Mouse (Mus musculus) splenic B cell, adult 2 months (primary cell): ENCODE measurements at regions not wholly inside any gene's neighbourhood (a gene's known extent, or its start where the extent isn't known, plus 50 kb on each side); places are given as distances from the start of the nearest gene placed in this dataset.

Experiments
- DNase-seq: peaks from one replicate; pipeline ENCODE4 v3.0.0-alpha.2; 2011; ENCODE audit warnings: low read depth, low spot score
- H3K27me3 ChIP-seq: 2 replicates; pipeline ENCODE4 v1.6.1; 2012; ENCODE audit warnings: mild to moderate bottlenecking, low read length, moderate library complexity, mixed read lengths; ENCODE audit not compliant: control insufficient read depth, poor library complexity, insufficient read depth, severe bottlenecking
- H3K36me3 ChIP-seq: 2 replicates; pipeline ENCODE4 v1.6.1; 2012; ENCODE audit warnings: mild to moderate bottlenecking, low read length, moderate library complexity, mixed read lengths; ENCODE audit not compliant: control insufficient read depth, poor library complexity, insufficient read depth, severe bottlenecking

GRCm38 (mm10) chr16:30145465-30146207 lies 81.5 kb downstream of the Hes1 start:
- DNase-seq, result peak; percentile 75
- no peaks in the 10 kb centered on the region for H3K36me3 ChIP-seq
- no peaks in the 10 kb centered on the region for H3K27me3 ChIP-seq

DNA sequence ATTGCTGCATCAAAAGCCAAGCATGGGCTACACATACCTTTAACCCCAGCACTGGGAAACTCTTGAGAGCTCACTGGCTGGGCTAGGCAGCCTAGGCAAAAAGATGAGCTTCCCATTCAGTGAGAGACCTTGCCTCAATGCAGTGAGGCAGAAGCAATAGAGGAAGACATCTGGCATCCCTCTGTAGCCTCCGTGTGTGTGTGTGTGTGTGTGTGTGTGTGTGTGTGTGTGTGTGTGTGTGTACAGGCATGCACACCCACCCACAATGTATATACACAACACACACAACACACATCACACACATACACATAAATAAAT lies 82.0 kb downstream of the Hes1 start:
- H3K36me3 ChIP-seq, result no peaks in the 10 kb centered on the region
- no peaks in the 10 kb centered on the region for H3K27me3 ChIP-seq
- DNase-seq, result peak; percentile 11

DNA sequence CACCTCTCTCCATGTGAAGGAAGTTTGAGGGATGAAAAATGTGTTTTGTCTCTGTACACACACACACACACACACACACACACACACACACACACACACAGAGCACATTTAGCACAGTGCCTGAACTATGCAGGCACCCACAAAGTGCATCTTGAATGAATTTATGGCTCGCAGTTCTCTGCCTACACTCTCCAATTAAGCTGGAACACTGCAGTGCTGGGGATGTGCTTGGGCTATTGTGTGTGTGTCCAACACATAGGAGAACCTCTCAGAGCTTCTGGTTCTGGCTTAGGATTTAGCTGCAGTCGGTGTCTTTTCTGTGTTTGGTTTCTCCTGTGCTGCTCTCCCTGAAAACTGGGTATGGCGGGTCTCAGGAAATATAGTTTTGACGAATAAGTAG lies 83.1 kb downstream of the Hes1 start:
- DNase-seq, result no peak
- Histone ChIP-seq H3K36me3 (no peaks in the 10 kb centered on the region), H3K27me3 (no peaks in the 10 kb centered on the region)

DNA sequence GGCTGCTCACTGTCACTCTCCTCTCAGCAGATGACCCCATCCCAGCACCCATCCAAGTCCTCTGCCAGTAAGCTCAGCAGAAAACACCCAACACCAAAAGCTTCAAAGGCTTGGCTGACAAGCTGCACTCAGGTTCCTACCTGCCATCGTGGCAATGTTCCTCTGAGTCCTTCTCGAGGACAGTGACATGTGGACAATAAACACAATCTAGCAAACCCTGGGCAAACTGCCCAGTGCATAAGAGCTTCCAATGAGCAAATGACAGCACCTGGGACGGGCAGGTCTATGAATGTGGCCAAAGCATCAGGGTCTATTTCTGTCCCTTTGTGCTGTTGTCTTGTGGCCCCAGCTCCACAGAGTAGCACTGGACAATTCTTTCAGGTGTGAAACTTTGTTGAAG lies 86.9 kb downstream of the Hes1 start:
- Histone ChIP-seq H3K27me3 (no peaks in the 10 kb centered on the region), H3K36me3 (no peaks in the 10 kb centered on the region)
- DNase-seq, result no peak

DNA sequence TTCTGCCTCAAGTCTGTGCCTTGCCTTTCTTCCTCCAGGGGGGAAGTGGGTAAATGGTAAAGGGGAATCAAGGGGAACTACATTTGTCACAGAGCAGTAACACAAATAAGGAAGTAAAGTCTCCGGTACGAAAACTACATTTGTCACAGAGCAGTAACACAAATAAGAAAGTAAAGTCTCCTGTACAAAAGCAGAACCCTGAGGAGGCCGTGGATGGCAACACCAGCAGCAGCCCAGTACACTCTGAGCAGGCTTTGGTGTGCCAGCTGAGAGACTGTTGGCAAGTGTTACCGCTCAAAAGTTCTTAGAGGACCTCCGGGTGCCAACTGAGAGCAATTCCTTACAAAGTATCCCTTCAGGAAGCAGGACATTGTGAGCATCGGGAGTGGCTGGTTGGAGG lies 90.9 kb downstream of the Hes1 start:
- H3K36me3 ChIP-seq, result no peaks in the 10 kb centered on the region
- peak; percentile 82 for DNase-seq
- no peaks in the 10 kb centered on the region for H3K27me3 ChIP-seq

GRCm38 (mm10) chr16:30155486-30156246 lies 91.5 kb downstream of the Hes1 start:
- H3K36me3 ChIP-seq, result no peaks in the 10 kb centered on the region
- no peaks in the 10 kb centered on the region for H3K27me3 ChIP-seq
- DNase-seq, result no peak

DNA sequence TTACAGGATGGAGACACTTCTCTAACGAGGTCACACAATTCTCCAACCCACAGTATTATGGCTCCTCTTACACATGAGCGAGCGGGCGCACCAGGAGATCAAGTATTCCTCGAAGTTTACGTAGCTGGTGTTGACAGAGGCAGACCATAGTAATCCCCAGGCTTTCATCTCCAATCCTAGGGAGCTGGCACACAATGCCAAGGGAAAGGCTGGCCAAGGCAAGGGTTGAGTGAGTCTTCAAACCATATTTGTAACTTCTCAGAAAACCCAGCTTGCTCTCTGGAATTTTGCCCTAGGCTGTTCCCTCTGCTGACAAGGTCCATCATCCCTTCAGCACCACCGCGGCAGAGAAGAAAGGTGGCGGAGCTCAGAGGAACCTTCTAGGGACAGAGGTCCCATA lies 94.0 kb downstream of the Hes1 start:
- no peaks in the 10 kb centered on the region for H3K36me3 ChIP-seq
- no peak for DNase-seq
- no peaks in the 10 kb centered on the region for H3K27me3 ChIP-seq

- Histone ChIP-seq H3K27me3 (no peaks in the 10 kb centered on the region), H3K36me3 (no peaks in the 10 kb centered on the region)
- no peak for DNase-seq
Measured at GRCm38 (mm10) chr16:30160399-30160798, 96.2 kb downstream of the Hes1 start.

DNA sequence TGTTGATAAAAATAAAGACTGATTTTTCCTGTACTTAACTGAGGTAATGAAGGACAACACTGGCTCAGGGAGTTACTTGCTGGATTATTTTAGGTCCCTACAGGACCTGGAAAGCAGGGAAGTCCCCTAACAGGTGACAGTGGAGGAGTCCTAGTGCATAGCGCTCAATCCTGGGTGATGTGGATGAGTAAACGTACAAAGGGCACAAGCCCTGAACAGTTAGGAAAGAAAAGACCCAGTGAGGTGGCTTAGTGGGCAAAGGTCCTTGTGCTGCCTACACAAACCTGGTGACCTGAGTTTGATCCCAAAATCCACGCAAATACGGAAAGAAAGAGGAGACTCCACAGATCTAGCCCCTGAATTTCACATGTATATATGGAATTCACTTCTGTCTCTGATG lies 99.1 kb downstream of the Hes1 start:
- Histone ChIP-seq H3K36me3 (no peaks in the 10 kb centered on the region), H3K27me3 (no peaks in the 10 kb centered on the region)
- DNase-seq, result no peak

DNA sequence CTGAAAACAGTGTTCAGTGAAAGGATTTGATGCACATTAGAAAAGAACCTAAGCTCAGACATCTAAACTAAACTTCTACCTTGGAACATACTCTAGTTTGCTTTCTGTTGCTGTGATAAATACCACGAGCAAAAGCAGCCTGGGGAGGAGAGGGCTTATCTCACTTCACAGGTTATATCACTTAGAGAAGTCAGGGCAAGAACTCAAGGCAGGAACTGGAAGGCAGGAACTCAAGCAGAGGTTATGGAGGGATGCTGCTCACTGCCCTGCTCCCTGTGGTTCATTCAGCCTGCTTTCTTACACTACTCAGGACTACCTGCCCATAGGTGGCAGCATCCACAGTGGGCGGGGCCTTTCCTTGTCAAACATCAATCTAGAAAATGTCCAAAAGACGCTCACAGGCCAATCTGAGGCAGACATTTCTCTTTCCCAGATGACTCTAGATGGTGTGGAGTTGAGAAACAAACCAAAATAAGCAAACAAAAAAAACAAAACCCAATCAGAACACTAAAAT lies 101.5 kb downstream of the Hes1 start:
- DNase-seq, result no peak
- Histone ChIP-seq H3K27me3 (no peaks in the 10 kb centered on the region), H3K36me3 (no peaks in the 10 kb centered on the region)

DNA sequence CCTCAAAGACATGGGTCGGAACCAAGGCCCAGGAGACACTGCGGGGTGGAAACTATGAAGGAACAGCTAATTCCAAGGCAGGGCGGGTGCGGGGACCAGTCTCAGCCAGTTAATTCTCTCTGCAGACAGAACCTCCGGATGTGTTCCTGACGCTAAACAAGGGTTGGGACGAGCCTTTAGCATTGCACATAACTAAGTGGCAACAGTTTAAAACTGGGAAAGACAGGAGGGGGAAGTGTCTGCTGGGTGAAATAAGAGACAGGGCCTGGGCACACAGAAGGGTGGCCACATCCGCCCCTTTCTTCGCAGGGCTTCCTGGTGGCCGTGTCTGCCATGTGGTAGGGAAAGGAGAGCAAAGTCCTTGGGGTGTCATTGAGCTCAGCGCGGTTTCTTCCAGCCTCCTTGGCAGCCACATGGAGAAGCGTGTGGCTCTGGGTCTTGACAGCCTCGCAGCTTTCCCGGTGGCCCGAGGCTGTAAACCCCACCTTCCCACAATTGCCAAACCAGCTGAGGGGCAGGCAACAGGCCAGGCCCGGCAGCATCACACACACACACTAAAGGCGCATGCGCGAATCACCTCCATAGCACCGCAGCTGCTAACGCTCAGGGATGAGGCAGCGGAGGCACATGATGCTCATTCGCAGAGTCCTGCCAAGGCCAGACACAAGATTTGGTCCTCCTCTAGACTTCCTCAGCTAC lies 95.8 kb downstream of the Cpn2 start:
- Histone ChIP-seq H3K27me3 (no peaks in the 10 kb centered on the region), H3K36me3 (no peaks in the 10 kb centered on the region)
- DNase-seq, result peak; percentile 29

DNA sequence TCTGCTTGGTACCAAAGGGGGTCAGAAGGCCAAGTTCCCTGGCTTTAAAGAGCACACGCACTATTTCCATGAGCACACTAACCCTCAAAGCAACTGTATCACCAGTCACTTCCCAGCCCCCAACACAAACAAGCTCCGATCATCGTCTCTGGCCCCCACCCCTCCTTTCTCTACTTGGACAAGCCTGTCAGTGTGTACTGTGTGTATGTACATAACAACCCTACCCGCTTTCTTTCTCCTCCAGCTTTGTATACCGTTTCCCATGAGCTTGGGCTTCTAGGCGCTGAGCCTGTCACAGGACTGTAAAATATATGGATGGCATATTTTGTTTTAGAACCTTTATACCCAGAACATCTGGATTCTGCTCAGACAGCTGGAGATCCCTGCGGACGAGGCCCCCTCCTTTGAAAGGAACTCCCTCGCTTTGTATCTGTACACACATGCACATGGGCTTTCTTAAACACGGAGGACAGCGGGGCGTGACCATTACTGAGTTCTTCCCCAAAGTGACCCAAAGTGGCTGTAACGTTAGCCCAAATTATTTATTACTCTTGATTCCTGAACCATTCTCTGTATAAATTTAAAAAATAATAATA lies 95.1 kb downstream of the Cpn2 start:
- H3K27me3 ChIP-seq, result no peaks in the 10 kb centered on the region
- no peaks in the 10 kb centered on the region for H3K36me3 ChIP-seq
- peak; percentile 29 for DNase-seq

GRCm38 (mm10) chr16:30172798-30173202 lies 94.5 kb downstream of the Cpn2 start:
- DNase-seq, result no peak
- H3K27me3 ChIP-seq, result no peaks in the 10 kb centered on the region
- H3K36me3 ChIP-seq, result no peaks in the 10 kb centered on the region

- no peak for DNase-seq
- H3K36me3 ChIP-seq, result no peaks in the 10 kb centered on the region
- H3K27me3 ChIP-seq, result no peaks in the 10 kb centered on the region
Measured at GRCm38 (mm10) chr16:30173953-30174874, 93.1 kb downstream of the Cpn2 start.
